Mouse (Mus musculus) intestine, embryonic 15.5 days (tissue): ENCODE data around the gene Tatdn2. TPM values are rescaled to one million over a fixed set of nuclear protein-coding genes. Genes with fewer than 3 reads are reported as not detected.
A peak's percentile ranks its signal among the peaks of the same experiment; 100 is the strongest.
"Not testable (repeated sequence)": the region's sequence is repeated elsewhere in the genome, so short reads cannot be mapped to it uniquely, and the experiment has no call there.

Source experiments
- ATAC-seq: fragments of 200-750 bp; cut with Nextera tagmentation; 2 replicates; pipeline ENCODE4 v1.8.0; 2017; ENCODE audit warnings: moderate TSS enrichment, moderate library complexity
- H3K27ac ChIP-seq: fragments of 300-500 bp; sonication (generic); 2 replicates; pipeline ENCODE4 v1.5.1; 2015; ENCODE audit warnings: mild to moderate bottlenecking, inconsistent platforms
- H3K27me3 ChIP-seq: fragments of 300-500 bp; sonication (generic); replicated peaks from 2 replicates; pipeline ENCODE4 v1.6.1; 2015; ENCODE audit warnings: inconsistent platforms
- H3K36me3 ChIP-seq: fragments of 300-500 bp; sonication (generic); 2 replicates; pipeline ENCODE4 v1.6.1; 2015; ENCODE audit warnings: inconsistent platforms
- H3K4me1 ChIP-seq: fragments of 300-500 bp; sonication (generic); replicated peaks from 2 replicates; pipeline ENCODE4 v1.6.1; 2015; ENCODE audit warnings: inconsistent platforms
- H3K4me2 ChIP-seq: fragments of 300-500 bp; sonication (generic); replicated peaks from 2 replicates; pipeline ENCODE4 v1.6.1; 2015; ENCODE audit warnings: mild to moderate bottlenecking, inconsistent platforms
- H3K4me3 ChIP-seq: fragments of 300-500 bp; sonication (generic); replicated peaks from 2 replicates; pipeline ENCODE4 v1.5.1; 2015; ENCODE audit warnings: inconsistent platforms
- H3K9ac ChIP-seq: fragments of 300-500 bp; sonication (generic); 2 replicates; pipeline ENCODE4 v1.6.1; 2015; ENCODE audit warnings: inconsistent platforms
- H3K9me3 ChIP-seq: fragments of 300-500 bp; sonication (generic); 2 replicates; pipeline ENCODE4 v1.6.1; 2016; ENCODE audit warnings: inconsistent platforms
- whole genome bisulfite sequencing: fragments of 180-500 bp; shearing (Covaris S2); methylation state at CpG from one replicate; pipeline ENCODE4 v1.1.7; 2015; 5-methylcytosine and 5-hydroxymethylcytosine counted together
- polyA plus RNA-seq: library from polyadenylated mRNA; unstranded; fragments of >200 nt; fragmentation: Nextera tagmentation; extraction: Ambion mirVana; gene quantifications from 2 replicates; pipeline ENCODE4 v1.2.1, GENCODE M21; 2015

Gene Tatdn2
- polyA plus RNA-seq, 1 experiment from 2014 or later: 0.97 TPM

DNA sequence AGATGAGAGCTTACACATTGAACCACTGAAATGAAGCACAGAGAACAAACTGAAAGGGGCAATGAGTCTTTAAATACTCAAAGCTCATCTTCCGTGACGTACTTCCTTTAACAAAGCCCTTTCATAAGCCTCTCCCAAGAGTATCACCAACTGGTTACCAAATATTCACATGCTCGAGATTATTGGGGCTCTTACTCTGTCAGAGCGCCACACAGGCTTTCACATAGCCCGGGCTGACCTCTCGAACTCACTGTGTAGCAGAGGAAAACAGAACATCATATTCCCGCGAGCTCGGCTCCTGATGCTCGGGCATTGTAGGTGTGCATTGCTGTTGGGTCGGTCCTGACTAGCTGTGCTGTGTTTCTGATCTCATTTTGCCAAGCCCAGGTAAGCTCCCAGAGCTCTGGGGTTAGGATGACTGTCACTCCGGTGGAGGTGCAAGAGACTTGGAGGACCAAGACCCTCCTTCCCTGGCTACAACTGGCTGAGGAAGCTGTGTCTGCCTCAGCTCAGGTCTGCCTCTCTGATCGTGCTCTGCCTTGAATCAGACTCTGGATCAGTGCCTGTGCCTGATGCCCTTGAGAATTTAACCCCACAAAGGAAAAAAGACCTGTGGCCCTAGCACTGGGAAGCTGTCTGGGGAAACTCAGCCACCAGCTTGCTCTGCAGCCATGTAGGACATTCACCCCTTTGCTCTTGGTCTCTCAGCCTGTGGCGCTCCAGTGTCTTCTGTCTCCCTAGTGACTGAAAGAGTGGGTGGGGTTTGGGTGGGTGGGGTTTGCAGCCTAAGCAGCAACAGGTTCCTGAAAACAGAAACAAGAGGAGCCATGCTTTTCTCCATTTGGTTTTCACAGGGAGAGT, 36.1 kb upstream of the Tatdn2 start:
- peak; percentile 33; the same call in 1 of the 2 replicates for ATAC-seq
- Histone ChIP-seq H3K4me3 (no peak overlapping the region), H3K4me2 (no peak overlapping the region), H3K9me3 (no peaks in the 10 kb centered on the region), H3K36me3 (no peaks in the 10 kb centered on the region), H3K4me1 (peaks cover 23% of the 10 kb centered on the region), H3K27ac (0 out of 2 replicates have a peak overlapping the region, but pooled peaks have one; percentile 32), H3K9ac (no peak overlapping the region; the same call in 1 of the 2 replicates), H3K27me3 (no peaks in the 10 kb centered on the region)
- WGBS: 62% methylated on average over 14 of the region's 14 CpGs

DNA sequence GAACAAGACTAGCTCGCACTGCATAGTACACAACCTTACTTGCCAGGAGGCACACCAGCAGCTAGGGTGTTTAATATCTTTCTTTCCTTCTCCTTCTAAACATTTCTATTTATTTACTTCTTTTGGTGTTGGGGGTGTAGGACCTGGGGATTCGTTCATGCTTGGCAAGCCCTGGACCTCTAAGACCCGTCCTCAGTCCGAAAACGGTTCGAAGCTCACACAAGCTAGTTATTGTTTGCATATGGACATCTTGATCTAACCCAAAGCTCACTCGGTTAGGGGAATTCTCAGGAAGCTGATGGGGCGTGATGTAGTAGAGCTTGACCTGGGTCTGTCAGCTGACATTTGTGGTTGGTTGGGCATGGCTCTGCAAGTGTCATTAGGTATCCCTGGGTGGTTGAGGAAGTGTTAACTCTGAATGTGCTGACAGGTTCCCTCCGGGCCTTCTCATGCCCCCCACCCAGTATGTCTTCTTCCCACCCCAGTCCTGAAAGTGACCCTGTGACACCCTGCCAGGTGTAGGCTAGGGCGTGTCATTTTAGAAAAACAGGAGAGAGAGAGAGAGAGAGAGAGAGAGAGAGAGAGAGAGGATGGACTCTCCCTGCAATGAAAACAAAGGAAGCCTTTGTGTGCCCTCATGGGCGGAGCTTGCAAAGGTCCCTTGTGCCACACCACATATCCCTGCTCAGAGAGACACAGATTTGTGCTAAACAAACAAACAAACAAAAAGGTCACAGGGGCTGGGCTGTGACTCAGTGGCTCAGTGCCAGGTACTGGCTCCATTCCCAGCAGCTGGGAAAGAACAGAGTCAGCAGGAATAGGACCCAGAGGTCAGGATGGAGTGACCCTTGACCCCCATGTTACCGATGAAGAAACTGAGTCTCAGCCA, 35.3 kb upstream of the Tatdn2 start:
- Histone ChIP-seq H3K27me3 (no peaks in the 10 kb centered on the region), H3K9ac (no peak overlapping the region), H3K36me3 (no peaks in the 10 kb centered on the region), H3K27ac (0 out of 2 replicates have a peak overlapping the region, but pooled peaks have one; percentile 32), H3K4me1 (peaks cover 23% of the 10 kb centered on the region), H3K4me3 (no peak overlapping the region), H3K9me3 (no peaks in the 10 kb centered on the region), H3K4me2 (no peak overlapping the region)
- WGBS: 54% methylated on average over 12 of the region's 12 CpGs
- ATAC-seq: peak; percentile 67

DNA sequence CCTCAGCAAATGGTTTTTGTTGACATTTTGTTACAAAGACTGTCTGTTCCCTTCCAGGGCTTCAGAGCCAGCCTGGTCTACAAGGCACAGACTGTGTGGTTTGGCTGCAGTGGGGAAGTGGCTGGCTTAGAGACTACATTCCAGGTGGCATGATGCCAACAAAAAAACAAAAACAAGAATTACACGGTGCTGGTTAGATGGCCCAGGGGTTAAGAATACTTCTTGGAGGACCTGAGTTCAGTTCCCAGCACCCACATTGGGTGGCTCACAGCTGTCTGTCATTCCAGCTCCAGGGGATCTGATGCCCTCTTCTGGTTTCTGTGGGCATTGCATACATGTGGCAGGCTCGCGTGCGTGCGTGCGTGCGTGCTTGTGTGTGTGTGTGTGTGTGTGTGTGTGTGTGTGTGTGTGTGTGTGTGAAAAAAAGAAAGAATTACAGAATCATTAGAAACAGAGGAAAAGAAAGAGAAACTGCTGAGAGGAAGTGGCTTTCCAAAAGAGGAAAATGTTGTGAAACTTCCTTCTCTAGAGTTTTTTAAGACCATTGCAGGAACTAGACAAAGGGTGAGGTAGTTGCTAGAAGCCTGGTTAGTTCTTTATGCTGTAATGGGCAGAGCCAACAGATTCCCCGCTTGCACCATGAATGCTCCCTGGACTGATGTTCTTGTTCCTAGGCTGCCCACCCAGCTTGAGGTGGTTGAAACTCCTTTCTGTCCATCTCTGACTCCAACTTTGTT, 33.7 kb upstream of the Tatdn2 start:
- ATAC-seq: no peak
- H3K9me3 ChIP-seq: no peaks in the 10 kb centered on the region
- H3K27me3 ChIP-seq: no peaks in the 10 kb centered on the region
- no peak overlapping the region for H3K4me2 ChIP-seq
- H3K36me3 ChIP-seq: no peaks in the 10 kb centered on the region
- no peak overlapping the region for H3K9ac ChIP-seq
- peaks cover 22% of the 10 kb centered on the region for H3K4me1 ChIP-seq
- WGBS: 97% methylated on average over 8 of the region's 8 CpGs
- H3K4me3 ChIP-seq: no peak overlapping the region
- H3K27ac ChIP-seq: no peak overlapping the region

DNA sequence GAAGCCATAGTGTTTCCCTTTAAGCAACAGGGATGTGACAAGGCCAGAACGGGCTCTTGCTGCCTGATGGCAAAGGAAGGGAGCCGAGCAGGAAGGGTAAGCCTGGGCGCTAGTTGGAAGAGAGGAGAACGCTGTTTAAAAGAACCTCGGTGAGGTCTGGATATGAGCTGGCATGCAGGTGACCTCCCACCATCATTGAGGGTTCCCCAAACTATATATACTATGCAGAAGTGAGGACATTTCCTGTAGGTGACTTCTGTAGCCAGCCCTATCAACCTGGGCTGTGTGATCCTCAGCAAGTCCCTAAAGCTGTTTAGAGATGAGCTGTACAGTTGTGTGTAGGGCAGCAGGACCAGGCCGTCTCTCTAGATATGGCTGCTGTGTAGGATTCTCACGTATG, 32.5 kb upstream of the Tatdn2 start:
- 88% methylated on average over 7 of the region's 7 CpGs for WGBS
- peaks cover 26% of the 10 kb centered on the region for H3K4me1 ChIP-seq

DNA sequence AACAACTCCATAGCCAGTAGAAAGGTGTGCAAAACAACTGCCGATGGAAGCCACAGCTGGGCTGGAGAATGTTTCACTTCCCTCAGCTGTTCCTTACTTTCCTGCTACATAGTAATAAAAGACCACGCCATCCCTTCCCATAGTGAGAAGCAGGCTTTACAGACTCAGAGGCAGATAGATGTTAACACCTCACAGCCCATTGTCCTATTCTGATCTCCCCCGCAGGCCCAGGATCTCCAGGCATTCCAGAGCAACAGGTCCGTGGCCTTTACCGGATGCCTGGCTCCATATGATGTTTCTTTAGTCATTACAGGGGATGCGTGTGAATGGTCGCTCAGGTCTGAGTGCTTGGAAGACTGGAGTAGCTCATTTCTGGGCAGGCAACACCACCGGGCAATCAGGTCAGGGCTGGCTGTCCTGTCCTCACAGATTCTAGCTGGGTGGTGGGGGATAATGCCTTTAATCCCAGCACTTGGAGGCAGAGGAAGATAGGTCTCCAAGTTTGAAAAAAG, 29.2 kb upstream of the Tatdn2 start:
- H3K4me3 ChIP-seq: no peak overlapping the region
- no peaks in the 10 kb centered on the region for H3K9me3 ChIP-seq
- H3K27ac ChIP-seq: peak overlapping the region; percentile 44
- no peaks in the 10 kb centered on the region for H3K36me3 ChIP-seq
- peaks cover 15% of the 10 kb centered on the region; the same call in 1 of the 2 replicates for H3K4me1 ChIP-seq
- H3K9ac ChIP-seq: no peak overlapping the region
- WGBS: 60% methylated on average over 8 of the region's 8 CpGs
- H3K27me3 ChIP-seq: no peaks in the 10 kb centered on the region
- no peak for ATAC-seq
- H3K4me2 ChIP-seq: no peak overlapping the region

More for the DNA sequence above, 32.5 kb upstream of the Tatdn2 start:
- H3K4me2 ChIP-seq: no peak overlapping the region
- no peaks in the 10 kb centered on the region for H3K27me3 ChIP-seq
- no peak overlapping the region for H3K27ac ChIP-seq
- ATAC-seq: no peak
- no peaks in the 10 kb centered on the region for H3K9me3 ChIP-seq
- H3K36me3 ChIP-seq: no peaks in the 10 kb centered on the region
- H3K9ac ChIP-seq: no peak overlapping the region
- H3K4me3 ChIP-seq: no peak overlapping the region

DNA sequence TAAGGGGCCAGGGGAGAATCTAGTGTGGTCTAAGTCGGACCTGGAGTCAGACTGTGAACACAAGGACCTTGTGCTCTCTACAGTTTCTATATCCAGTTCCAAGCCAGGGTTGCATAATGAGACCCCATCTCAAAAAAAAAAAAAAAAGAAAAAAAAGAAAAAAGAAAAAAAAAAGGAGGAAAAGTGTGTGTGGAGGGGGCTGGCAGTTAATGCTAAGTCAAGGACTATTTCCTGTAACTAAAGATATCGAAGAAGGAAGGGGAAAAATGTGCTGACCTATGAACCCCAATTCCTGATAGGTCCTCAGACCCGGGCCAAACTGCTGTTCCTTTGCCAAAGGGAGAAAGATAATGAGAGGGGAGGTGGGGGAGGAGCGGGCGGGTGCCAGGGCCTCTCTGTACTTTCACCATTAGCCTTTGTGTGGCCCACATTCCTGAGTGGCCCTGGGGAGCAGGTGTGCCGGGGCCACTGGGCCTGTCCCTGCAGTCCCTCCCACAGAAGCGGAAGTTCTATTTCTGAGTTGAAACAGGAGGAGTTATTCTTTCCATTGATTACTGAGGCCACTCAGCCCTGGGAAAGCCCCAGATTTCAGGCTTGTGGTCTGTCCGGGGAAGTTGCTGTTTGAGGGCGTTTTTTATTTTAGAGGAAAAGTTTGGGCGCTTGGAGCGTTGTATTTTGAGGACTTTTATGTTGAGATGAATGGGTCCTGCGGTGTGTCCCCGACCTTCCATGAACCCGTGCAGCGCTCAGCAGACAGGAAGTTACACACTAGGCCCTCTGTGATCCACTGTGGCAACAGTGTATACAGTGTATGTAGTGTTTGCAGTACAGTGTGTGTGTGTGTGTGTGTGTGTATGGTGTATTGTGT, 28.3 kb upstream of the Tatdn2 start:
- 29% methylated on average over 15 of the region's 15 CpGs for WGBS
- Histone ChIP-seq H3K27ac (peak overlapping the region; percentile 86), H3K4me2 (peak overlapping the region; percentile 35), H3K9ac (no peak overlapping the region), H3K4me1 (peaks cover 15% of the 10 kb centered on the region; the same call in 1 of the 2 replicates), H3K4me3 (no peak overlapping the region), H3K27me3 (no peaks in the 10 kb centered on the region), H3K9me3 (no peaks in the 10 kb centered on the region), H3K36me3 (no peaks in the 10 kb centered on the region)
- peak; percentile 96 for ATAC-seq

DNA sequence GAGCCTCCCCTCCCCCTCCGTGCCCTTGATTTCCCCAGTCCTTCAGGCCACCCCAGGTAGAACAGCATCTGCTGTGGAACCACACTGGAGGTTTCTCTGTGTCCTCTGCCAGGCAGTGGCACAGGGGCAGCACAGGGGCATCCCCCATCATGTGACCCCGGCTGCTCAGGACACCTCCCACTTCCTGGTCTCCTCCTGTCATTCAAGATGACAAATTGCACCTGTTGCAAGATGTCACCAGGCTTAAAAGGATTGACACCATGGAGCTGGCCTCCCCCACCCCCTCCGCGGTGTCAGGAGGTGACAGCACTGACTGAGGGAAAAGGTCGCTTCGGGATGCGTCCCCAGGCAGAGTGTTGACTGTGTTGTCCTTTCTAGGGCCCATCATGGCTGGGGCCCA, 27.0 kb upstream of the Tatdn2 start:
- 58% methylated on average over 7 of the region's 7 CpGs for WGBS
- Histone ChIP-seq H3K4me1 (peaks cover 15% of the 10 kb centered on the region; the same call in 1 of the 2 replicates), H3K27ac (peak overlapping the region; percentile 86; the same call in 1 of the 2 replicates), H3K27me3 (no peaks in the 10 kb centered on the region), H3K36me3 (no peaks in the 10 kb centered on the region), H3K4me3 (no peak overlapping the region), H3K9ac (no peak overlapping the region), H3K9me3 (no peaks in the 10 kb centered on the region), H3K4me2 (no peak overlapping the region)
- 0 out of 2 replicates have a peak, but pooled peaks have one; percentile 1 for ATAC-seq

DNA sequence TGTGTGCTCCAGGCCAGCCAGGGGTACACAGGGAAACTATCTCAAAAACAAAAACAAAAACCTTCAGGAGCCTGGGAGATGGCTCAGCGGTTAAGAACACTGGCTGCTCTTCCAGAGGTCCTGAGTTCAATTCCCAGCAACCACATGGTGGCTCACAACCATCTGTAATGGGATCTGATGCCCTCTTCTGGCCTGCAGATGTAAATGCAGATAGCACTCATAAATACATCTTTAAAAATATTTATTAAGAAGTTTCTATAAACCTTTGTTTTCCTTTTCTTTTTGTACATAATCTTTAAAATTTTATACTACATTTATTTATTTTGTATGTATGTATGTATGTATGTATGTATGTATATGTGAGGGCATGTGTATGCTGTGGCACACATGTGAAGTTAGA, 24.8 kb upstream of the Tatdn2 start:
- 89% methylated on average over 1 of the region's 1 CpGs for WGBS
- H3K27ac ChIP-seq, H3K4me3 ChIP-seq, H3K9ac ChIP-seq, H3K36me3 ChIP-seq, H3K9me3 ChIP-seq, ATAC-seq, H3K4me2 ChIP-seq, H3K27me3 ChIP-seq: not testable (repeated sequence)
- peaks cover 15% of the 10 kb centered on the region; the same call in 1 of the 2 replicates for H3K4me1 ChIP-seq

DNA sequence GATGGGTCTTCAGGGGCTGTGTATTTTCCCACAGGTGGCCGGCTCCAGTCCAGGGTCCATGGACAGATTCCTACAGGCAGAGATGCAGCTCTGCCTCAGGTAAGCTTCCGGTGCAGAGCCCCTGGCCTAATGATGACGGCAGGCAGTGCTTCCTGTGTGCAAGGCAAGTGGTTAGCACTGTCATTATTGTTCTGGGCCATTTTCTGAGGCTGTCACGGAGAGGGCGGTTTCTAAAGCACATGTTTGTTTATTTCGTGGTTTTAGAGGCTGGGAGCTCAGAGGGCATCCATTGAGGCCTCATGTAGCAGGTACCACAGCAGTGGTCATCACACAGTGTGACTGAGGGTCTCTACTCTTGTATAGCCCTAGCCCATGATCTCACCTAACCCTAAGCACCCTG, 23.9 kb upstream of the Tatdn2 start:
- no peak overlapping the region for H3K27ac ChIP-seq
- H3K9ac ChIP-seq: no peak overlapping the region
- peaks cover 13% of the 10 kb centered on the region; the same call in 1 of the 2 replicates for H3K4me1 ChIP-seq
- H3K4me2 ChIP-seq: no peak overlapping the region
- no peak overlapping the region for H3K4me3 ChIP-seq
- no peaks in the 10 kb centered on the region for H3K27me3 ChIP-seq
- H3K36me3 ChIP-seq: no peaks in the 10 kb centered on the region
- no peaks in the 10 kb centered on the region for H3K9me3 ChIP-seq
- ATAC-seq: no peak
- WGBS: 77% methylated on average over 6 of the region's 6 CpGs

DNA sequence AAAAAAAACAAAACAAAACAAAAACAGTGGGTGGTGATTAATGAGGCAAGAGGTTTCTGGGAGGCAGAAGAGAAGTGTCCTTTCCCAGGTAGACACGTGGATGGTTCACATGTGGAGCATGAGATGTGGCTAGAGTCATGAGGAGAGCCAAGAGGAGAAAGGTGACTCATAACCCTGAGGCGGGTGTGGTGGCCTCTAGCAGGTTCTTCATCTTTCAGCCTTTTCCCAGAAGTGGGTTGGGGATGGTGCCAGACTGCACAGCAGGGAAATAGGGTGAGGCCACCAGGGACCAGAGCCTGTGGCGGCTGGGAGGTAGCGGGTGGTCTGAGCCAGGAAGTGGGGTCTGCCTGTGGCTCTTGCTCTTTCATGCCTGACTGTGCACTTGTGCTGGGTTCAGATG, 21.6 kb upstream of the Tatdn2 start:
- no peaks in the 10 kb centered on the region for H3K27me3 ChIP-seq
- 80% methylated on average over 4 of the region's 4 CpGs for WGBS
- peak; percentile 48 for ATAC-seq

DNA sequence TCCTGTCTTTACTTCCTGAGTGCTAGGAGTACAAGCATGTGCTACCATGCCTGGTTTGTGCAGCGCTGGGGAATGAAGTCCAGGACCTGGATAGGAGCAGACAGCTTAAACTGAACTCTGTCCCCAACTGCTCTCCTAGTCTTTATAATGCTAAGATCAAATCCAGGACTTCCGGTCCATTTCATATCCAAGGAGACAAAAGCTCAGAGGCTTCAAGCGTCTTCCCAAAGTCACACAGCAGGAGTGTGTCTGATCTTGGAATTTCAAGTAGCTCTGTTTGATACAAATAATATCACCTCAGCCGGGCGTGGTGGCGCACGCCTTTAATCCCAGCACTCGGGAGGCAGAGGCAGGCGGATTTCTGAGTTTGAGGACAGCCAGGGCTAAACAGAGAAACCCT, 20.9 kb upstream of the Tatdn2 start:
- Histone ChIP-seq H3K4me3 (no peak overlapping the region), H3K4me2 (no peak overlapping the region), H3K27me3 (no peaks in the 10 kb centered on the region), H3K9me3 (no peaks in the 10 kb centered on the region), H3K4me1 (no peaks in the 10 kb centered on the region), H3K36me3 (no peaks in the 10 kb centered on the region), H3K27ac (no peak overlapping the region), H3K9ac (no peak overlapping the region)
- no peak for ATAC-seq
- 92% methylated on average over 9 of the region's 9 CpGs for WGBS

More for the DNA sequence above, 21.6 kb upstream of the Tatdn2 start:
- no peaks in the 10 kb centered on the region for H3K9me3 ChIP-seq
- no peaks in the 10 kb centered on the region for H3K4me1 ChIP-seq
- no peak overlapping the region for H3K4me3 ChIP-seq
- no peak overlapping the region for H3K27ac ChIP-seq
- H3K9ac ChIP-seq: no peak overlapping the region
- no peaks in the 10 kb centered on the region for H3K36me3 ChIP-seq
- no peak overlapping the region for H3K4me2 ChIP-seq
